Mouse (Mus musculus) cerebellum, adult 2 months (tissue): ENCODE data around the gene Cd160. TPM values are rescaled to one million over a fixed set of nuclear protein-coding genes. Genes with fewer than 3 reads are reported as not detected.

Source experiments
- DNase-seq, 2 experiments: peaks; one replicate each; pipeline ENCODE4 v3.0.0; 2021
- H3K27ac ChIP-seq: fragments of 200-500 bp; 2 replicates; pipeline ENCODE4 v1.5.1; 2012; ENCODE audit warnings: low read length, control low read depth, inconsistent platforms; ENCODE audit not compliant: insufficient read depth
- H3K27me3 ChIP-seq: fragments of 200-500 bp; 2 replicates; pipeline ENCODE4 v1.6.1; 2012; ENCODE audit warnings: inconsistent platforms, mild to moderate bottlenecking, low read length, moderate library complexity; ENCODE audit not compliant: control insufficient read depth, insufficient read depth
- H3K4me1 ChIP-seq: fragments of 200-500 bp; 2 replicates; pipeline ENCODE4 v1.6.1; 2011; ENCODE audit warnings: low read length; ENCODE audit not compliant: control insufficient read depth, insufficient read depth
- H3K4me3 ChIP-seq: fragments of 200-500 bp; replicated peaks from 2 replicates; pipeline ENCODE3; 2011; ENCODE audit warnings: mild to moderate bottlenecking, low read depth, low read length, control low read depth; ENCODE audit not compliant: insufficient read depth
- CTCF ChIP-seq: fragments of 200-500 bp; IDR thresholded peaks from 2 replicates; pipeline ENCODE4 v1.5.1; 2011; ENCODE audit warnings: low read depth, mild to moderate bottlenecking, control low read depth, low read length, moderate library complexity, borderline replicate concordance; ENCODE audit not compliant: insufficient read depth
- POLR2A ChIP-seq: fragments of 200-500 bp; IDR thresholded peaks from 2 replicates; pipeline ENCODE4 v1.6.1; 2011; ENCODE audit warnings: low read length, control low read depth, borderline replicate concordance; ENCODE audit not compliant: insufficient read depth
- WGBS: fragments of 180-500 bp; shearing (Covaris S2); methylation state at CpG from one replicate; pipeline ENCODE4 v1.1.7; 2018; 5-methylcytosine and 5-hydroxymethylcytosine counted together
- polyA plus RNA-seq: library from polyadenylated mRNA; depleted of rRNA; stranded (reverse); fragments of >200 nt; gene quantifications from 2 replicates; pipeline ENCODE4 v1.2.3, GENCODE M21; 2012; rRNA removed

The Cd160 gene
- polyA plus RNA-seq = not detected in 2 replicates

DNA sequence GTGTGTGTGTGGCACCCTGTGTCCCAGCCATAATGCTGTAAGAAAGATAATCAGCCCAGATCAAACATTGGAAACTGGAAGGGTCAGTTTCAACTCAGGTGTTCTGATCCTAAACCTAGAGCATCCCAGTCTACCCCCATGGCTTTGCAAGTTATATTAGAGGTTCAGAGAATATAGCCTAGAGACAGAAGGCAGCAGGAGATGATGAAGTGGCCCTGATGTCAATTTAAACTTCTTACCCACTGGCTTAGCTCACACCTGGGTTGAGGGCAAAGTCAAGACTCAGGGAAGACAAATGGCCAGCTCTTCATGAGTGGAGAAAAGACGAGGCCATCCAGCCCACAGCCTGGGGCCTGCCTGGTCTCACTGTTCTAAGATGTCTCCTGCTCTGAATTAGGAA lies at the start of gene Cd160, which contains the start of gene Pdzk1:
Cd160 (minus strand) TSS at position 368 of the 400 bp plus-strand sequence.
Pdzk1 (plus strand) TSS at position 301 of the 400 bp plus-strand sequence.
- Histone ChIP-seq H3K27me3 (no peaks in the 10 kb centered on the region), H3K4me1 (no peaks in the 10 kb centered on the region), H3K27ac (no peak within 1 kb of the TSS), H3K4me3 (no peak within 1 kb of the TSS)
- TF ChIP-seq CTCF (no peak), POLR2A (no peak)
- DNase-seq = no peak
- WGBS = 95% methylated on average over 1 of the region's 1 CpGs

DNA sequence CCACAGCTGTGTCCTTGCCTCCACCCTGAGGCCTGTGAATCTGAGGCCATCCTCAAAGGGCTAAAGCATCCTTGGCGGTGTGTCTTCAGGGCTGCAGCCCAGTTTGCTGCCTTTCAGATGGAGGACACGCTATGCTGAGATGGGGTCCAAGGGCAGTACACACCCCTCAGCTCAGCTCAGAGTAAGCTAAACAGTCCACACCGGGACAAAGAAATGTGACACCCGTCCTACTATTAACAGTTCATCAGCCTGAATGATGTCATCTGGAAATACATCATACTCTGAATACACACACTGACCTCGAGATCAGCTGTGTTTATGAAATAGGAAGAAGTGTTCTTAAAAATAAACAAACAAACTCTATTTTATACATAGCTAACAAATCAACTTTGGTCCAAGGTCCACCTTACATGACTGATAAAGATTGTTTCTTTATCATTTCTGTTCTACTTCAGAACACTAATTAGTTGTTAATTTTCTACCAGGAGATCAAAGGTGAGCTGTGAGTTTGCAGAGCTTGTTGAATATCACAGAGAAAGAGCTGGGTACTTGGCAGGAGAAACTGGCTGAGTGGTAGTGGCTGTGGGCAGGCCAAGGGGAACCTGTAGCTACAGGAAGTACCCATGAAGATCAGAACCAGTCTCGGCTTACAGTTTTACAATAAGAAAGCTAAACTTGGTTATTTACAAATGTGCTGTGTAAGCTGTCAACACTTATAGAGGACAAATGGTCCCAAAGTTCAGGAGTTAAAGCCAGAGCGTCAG lies 45.8 kb upstream of the Cd160 start:
- H3K4me3 ChIP-seq = no peak overlapping the region
- H3K27me3 ChIP-seq = no peaks in the 10 kb centered on the region
- H3K4me1 ChIP-seq = no peaks in the 10 kb centered on the region
- no peak overlapping the region for H3K27ac ChIP-seq
- DNase-seq = no peak
- 93% methylated on average over 7 of the region's 7 CpGs for WGBS
- TF ChIP-seq POLR2A (no peak), CTCF (no peak)

DNA sequence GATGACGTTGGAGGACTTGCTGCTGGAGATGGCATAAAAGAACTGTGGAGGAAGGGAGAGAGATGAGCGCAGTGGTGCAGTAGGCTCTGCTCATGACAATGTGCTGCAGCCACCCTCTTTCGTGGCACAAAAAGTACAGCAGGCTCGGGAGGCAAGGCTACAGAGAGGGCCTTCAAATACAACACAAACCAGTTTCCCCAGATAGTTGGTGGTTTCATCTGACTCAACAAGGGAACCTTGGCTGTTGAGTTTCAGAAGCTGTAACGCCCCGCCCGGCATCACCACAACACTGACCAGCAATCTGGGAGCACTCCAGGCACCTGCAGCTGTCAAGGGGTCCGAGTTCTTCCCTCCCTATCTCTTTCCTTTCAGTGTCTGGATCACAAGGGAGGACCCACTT lies 43.4 kb upstream of the Cd160 start:
- Histone ChIP-seq H3K27me3 (no peaks in the 10 kb centered on the region), H3K4me1 (no peaks in the 10 kb centered on the region), H3K27ac (no peak overlapping the region), H3K4me3 (no peak overlapping the region)
- no peak for DNase-seq
- TF ChIP-seq CTCF (no peak), POLR2A (no peak)
- WGBS = 94% methylated on average over 8 of the region's 8 CpGs

DNA sequence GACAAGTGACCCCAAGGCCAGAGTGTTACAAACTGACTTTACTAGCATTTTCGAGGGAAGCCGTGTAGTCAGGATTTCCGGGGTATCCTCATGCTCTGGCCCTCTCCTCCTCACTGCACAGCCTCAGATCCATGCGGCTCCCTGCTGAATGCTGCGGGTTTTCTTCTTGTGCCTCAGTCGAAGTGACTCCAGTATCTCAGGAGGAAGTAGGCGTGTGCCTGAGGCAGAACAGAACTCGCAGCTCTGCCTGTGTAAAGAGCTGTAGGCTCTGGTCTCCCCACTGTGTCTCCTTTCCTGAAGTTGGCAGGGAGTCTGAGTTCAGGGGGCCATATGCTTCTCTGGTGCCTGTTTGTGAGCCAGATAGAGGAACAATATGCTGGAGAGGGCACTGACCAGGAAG lies 41.9 kb upstream of the Cd160 start:
- 79% methylated on average over 8 of the region's 8 CpGs for WGBS
- no peaks in the 10 kb centered on the region for H3K4me1 ChIP-seq
- TF ChIP-seq POLR2A = no peak
- no peak for TF ChIP-seq CTCF
- H3K27ac ChIP-seq = no peak overlapping the region
- no peak for DNase-seq
- H3K4me3 ChIP-seq = no peak overlapping the region
- no peaks in the 10 kb centered on the region for H3K27me3 ChIP-seq

DNA sequence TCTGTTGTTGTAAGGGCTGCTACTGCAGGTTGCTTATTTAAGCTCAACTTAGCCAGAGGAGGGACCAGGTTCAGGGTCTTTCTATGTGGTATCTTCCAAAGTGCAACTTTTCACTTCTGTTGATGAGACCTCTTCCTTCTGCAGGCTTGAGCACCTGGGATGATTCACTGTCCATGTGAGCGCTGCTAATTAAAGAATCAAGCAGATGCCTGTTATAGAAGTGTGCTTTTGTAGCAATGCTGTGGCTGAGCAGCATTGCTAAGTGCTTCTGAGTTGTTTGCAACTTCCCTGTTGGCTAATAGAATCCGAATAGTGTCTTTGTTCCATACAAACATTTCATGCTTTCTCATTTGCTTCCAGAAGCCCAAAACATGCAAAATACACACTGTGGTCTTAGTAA lies 41.1 kb upstream of the Cd160 start:
- no peak overlapping the region for H3K4me3 ChIP-seq
- H3K27me3 ChIP-seq = no peaks in the 10 kb centered on the region
- WGBS = 93% methylated on average over 2 of the region's 2 CpGs
- H3K27ac ChIP-seq = no peak overlapping the region
- DNase-seq = no peak
- TF ChIP-seq CTCF = no peak
- TF ChIP-seq POLR2A = no peak
- no peaks in the 10 kb centered on the region for H3K4me1 ChIP-seq

GRCm38 (mm10) chr3:96869091-96869490 lies 39.9 kb upstream of the Cd160 start:
- DNase-seq = no peak
- no peak overlapping the region for H3K4me3 ChIP-seq
- no peak for TF ChIP-seq CTCF
- TF ChIP-seq POLR2A = no peak
- no peak overlapping the region for H3K27ac ChIP-seq
- 86% methylated on average over 7 of the region's 7 CpGs for WGBS
- no peaks in the 10 kb centered on the region for H3K27me3 ChIP-seq
- no peaks in the 10 kb centered on the region for H3K4me1 ChIP-seq

GRCm38 (mm10) chr3:96868566-96868965 lies 39.4 kb upstream of the Cd160 start:
- no peak for TF ChIP-seq CTCF
- TF ChIP-seq POLR2A = no peak
- Histone ChIP-seq H3K27ac (no peak overlapping the region), H3K4me3 (no peak overlapping the region), H3K4me1 (no peaks in the 10 kb centered on the region), H3K27me3 (no peaks in the 10 kb centered on the region)
- no peak for DNase-seq
- WGBS = 89% methylated on average over 8 of the region's 8 CpGs

GRCm38 (mm10) chr3:96867863-96868262 lies 38.7 kb upstream of the Cd160 start:
- TF ChIP-seq POLR2A (no peak), CTCF (no peak)
- Histone ChIP-seq H3K4me1 (no peaks in the 10 kb centered on the region), H3K4me3 (no peak overlapping the region), H3K27me3 (no peaks in the 10 kb centered on the region), H3K27ac (no peak overlapping the region)
- WGBS = 92% methylated on average over 3 of the region's 3 CpGs
- no peak for DNase-seq
